Mouse (Mus musculus) left cerebral cortex, adult 18-20 months (tissue): ENCODE measurements around the gene Gm44503. TPM values are rescaled to one million over a fixed set of nuclear protein-coding genes. Genes with fewer than 3 reads are reported as not detected.
A peak's percentile ranks its signal among the peaks of the same experiment; 100 is the strongest.

Experiments
- DNase-seq, 2 experiments: peaks; one replicate each; pipeline ENCODE4 v3.0.0; 2021 to 2022; ENCODE audit warnings: low spot score in 2 of 2, mixed read lengths in 1 of 2
- long read RNA-seq, 2 experiments: library from polyadenylated mRNA; stranded (forward); transcript quantifications; one replicate each; pipeline ENCODE4 v2.0.0; 2021
- total RNA-seq, 2 experiments: library from RNA; stranded (reverse); gene quantifications; 2 replicates each; pipeline ENCODE4 v1.2.3; 2021

The Gm44503 gene
- total RNA-seq = not detected
- long read RNA-seq, experiment 1, partial matches to known transcripts = 0 of 5 reads
- long read RNA-seq, experiment 1, other reads (novel, unspliced or antisense) = 5 of 5 reads
- long read RNA-seq, experiment 2, partial matches to known transcripts = 0 of 4 reads
- long read RNA-seq, experiment 2, other reads (novel, unspliced or antisense) = 4 of 4 reads

DNA sequence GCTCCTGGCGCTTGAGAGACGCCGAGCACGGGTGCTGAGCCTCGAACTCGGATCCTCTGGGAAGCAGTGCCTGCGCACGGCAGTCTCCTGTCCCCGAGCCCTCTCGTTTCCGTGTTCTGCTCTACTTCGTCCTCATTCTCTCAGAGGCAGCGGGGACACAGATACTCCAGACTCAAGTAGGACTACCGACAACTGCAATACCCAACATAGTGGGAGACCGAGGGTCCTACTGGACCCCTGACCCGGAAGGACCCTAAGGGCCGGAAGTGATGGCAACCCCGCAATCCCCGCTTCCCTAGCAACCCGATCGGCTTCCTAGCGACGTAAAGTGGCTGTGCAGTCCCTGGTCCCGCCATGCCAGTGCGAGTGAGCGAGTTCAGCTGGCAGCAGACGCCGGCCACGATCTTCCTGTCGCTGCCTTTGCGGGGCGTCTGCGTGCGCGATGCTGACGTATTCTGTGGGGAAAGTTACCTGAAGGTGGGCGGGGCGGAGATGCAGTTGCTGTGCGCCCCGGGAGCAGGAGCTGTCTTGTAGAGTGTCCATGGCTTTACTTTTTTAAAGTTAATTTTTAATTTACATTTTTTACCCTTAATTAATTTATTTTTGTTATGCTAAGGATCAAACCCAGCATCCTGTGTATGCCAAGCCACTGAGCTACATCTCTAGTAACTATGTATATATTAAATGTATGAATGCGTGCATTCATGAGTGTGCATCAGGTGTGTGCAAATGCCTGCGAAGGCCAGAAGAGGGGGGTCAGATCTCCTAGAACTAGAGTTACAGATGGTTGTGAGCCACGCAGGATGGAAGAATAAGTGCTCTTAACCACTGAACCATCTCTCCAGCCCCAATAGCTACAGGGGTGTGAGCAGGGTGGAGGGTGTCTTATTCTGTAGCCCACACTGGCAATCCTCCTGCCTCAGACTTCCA is at the start of gene Gm44503, which contains the start of gene Dyx1c1:
Gene Gm44503 (plus strand): TSS at position 332 of the 930 bp plus-strand sequence.
Gene Dyx1c1 (plus strand): TSS at position 265 of the 930 bp plus-strand sequence.
- DNase-seq = peak; percentile 74 to 76

- DNase-seq = no peak
Observed at GRCm38 (mm10) chr9:72911381-72911780, 47.3 kb upstream of the Gm44503 start.

DNA sequence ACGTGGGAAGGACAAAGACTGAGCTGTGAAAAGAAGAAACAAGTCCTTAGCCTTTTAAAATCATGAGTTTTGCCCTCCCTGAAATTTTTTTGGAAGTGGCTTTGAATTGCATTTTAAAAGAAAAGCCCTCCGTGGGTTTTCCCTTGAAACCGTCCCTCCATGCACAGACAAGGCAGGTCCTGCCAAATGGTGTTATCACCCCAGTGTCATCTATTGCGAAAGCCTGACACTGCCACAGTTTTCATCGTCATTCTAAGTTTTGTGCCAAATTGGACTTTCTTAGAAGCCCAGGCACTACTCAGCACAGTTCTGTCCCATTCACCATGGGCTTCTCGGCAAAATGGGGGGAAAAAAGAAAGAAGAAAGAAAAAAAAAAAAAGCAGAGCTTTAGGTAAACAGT is 45.1 kb upstream of the Gm44503 start:
- DNase-seq = no peak

DNA sequence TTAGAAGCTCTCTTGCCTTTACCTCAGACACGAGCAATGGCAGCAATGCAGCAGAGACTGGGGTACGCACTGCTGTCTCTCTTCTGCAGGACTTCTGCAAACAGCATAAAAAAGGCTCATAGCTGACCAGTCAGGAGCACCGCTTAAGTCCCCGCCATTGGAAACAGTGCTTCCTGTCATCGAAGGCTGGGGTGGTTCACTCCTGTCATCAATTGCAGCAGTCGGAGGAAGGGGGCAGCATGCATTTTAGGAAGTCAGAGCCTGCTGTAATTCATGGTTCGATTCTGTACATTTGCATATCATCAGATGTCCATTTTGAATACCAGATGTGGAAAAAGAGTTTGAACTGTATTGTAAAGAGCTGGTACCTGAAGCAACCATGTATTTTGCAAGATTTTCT is 42.9 kb upstream of the Gm44503 start:
- DNase-seq = no peak

DNA sequence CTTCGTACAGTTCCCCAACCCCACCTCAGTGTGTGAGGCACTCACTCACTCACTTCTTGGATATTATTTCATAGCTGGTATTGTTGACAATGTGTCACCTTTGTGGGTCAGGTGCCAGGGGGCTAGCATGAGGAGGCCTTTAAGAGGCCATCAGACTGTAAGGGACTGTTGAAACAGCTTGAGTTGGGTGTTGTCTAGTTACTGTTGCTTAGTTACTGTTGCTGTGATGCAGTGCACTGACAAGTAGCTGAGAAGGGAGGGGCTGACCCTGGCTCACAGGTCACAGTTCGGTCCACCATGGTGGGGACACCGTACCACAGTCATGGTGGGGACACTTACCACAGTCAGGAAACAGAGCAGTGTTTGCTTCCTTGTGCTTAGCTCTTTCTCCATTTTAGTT is 35.6 kb upstream of the Gm44503 start:
- no peak for DNase-seq

DNA sequence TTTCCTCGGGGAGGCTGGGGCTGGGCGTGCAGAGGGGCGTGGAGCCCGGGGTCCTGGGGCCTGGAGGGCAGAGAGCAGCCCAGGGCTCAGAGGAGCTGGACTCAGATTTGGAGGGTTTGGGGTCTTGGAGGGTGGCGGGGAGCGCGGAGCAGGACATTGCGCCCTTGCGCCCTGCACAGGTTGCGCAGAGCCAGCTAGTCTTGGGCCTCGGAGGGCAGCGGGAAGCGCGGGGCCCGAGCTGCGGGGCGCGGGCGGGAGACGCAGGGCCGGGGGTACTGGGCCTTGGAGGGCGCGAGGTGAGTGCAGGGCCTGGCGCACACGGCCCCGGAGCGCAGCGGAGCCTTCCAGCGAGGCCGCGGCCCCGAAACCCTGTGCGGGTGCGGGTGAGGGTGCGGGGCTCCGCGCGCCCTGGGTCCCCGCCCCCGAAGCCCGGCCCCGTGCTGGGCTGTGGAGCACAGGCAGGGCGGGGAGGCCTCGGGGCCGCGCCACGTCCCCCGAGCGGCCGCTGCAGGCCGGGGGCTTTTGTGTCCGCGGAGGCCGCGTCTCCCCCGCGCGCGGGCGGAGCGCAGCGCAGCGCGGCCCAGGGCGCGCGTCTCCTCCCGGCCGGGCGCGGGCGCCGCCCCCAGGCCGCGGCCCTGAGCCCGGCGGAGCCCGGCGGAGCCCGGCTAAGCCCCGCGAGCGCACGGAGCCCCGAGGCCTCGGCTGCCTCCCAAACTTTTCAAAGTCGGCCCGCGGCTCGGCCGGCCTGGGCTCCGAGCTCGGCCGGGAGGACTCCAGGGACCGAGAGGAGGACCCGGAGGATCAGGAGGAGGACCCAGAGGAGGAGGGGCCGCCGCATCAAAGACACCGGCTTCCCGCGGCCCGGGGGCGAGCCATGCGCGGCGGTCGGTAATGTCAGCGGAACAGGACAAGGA is 33.4 kb upstream of the Gm44503 start, which contains the start of gene Pygo1:
Gene Pygo1 (plus strand): TSS at position 625 of the 914 bp plus-strand sequence.
- peak; percentile 36 to 53 for DNase-seq

DNA sequence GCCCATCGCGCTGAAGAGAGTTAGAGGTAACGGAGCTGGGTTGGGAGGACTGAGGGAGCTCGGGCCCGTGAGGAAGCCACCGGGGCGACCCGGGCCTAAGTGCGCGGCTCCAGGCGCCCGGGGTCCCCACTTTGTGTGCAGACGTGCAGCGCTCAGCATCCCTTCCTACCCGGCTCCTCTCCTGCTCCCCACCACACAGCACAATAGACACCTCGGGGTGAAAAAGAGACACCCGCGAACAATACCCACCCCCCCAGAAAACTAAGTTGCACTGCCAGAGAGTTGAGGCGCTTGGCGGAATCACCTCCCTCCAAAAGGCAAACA is 32.8 kb upstream of the Gm44503 start:
- no peak for DNase-seq

GRCm38 (mm10) chr9:72931166-72931790 is 27.4 kb upstream of the Gm44503 start:
- DNase-seq = peak; percentile 63 to 78

- no peak for DNase-seq
Observed at GRCm38 (mm10) chr9:72935309-72935708, 23.3 kb upstream of the Gm44503 start.

DNA sequence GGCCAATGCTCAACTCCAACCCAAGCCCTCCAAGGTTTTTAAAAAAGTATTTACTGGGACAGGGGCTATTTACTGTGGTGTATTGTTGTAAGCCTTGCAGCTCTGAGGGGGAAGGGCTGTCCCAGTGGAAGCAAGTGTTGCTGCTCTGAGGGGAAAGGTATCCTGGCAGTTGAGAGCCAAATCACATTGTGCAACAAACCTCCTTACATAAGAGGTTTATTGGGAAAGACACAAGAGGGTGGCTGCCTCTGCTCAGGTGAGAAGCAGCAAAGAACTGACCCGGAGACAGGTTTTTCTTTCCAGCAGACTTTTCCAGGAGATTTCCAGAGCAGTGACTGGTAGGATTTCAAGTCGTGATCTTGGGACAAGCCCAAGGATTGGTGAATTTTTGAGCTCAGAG is 22.4 kb upstream of the Gm44503 start:
- no peak for DNase-seq

DNA sequence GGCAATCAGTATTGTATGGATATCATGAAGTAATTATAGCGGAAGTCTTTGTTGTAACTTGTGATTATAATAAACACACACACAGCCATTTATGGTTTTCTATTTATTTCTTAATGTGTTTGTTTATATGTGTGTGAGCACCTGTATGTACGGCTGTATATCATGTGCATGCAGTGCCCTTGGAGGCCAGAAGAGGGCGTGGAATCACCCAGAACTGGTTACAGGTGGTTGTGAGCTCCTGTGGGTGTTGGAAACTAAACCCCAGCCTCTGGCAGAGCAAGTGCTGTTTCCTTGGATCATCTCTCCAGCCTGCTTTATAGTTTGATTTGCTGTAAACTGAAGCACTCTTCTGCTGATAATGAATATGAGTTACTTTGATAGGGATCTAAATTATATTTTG is 15.2 kb upstream of the Gm44503 start:
- no peak for DNase-seq

GRCm38 (mm10) chr9:72944286-72944685 is 14.4 kb upstream of the Gm44503 start:
- DNase-seq = no peak

DNA sequence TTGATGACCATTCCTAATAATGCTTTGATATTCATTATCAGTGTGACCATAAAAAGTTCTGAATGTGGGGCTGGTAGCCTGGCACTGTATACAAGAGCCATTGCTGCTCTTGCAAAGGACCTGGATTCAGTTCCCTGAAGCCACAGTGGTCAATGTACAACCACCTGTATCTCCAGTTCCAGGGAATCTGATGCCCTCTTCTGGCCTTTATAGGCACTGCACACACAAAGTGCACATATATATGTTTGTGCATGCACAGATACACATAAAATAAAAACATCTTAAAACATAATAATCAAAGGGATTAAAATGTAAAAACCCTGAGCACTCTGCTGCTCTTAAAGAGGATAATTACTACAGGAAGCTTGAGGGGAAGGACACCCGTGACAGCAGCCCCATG is 11.6 kb upstream of the Gm44503 start:
- no peak for DNase-seq

- DNase-seq = no peak
Observed at GRCm38 (mm10) chr9:72949572-72949971, 9.1 kb upstream of the Gm44503 start.

DNA sequence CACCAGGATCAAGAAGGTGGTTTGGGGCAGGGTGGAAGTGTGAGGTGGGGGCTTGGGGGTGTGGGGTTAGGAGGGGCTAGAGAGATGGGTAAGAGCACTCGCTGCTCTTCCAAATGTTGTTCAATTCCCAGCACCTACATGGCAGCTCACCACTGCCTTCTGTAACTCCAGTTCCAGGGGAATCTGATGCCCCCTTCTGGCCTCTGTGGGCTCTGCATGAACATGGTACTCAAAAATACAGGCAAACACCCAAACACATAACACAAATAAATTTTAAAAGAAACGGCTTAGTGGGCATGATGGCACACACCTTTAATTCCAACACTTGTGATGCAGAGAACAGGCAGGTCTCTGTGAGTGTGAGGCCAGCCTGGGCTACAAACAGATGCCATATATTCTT is 3.9 kb upstream of the Gm44503 start:
- DNase-seq = no peak

DNA sequence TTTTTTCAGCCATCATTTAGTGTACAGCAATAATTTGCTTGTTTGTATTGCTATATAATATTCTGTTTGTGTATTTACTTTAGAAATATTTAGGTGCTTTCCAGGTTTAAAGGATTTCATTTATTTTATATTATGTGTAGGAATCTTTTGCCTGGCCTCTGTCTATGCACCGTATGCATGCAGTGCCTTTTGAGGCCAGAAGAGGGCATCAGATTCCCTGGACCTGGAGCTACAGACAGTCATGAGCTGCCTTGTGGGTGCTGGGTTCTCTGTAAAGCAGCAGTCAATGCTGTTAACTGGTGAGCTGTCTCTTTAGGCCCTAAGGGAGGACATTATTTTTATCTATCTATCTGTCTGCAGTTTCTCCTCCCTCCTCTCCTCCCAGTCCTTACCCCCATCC is 3.1 kb upstream of the Gm44503 start:
- DNase-seq = peak; percentile 31 to 42

DNA sequence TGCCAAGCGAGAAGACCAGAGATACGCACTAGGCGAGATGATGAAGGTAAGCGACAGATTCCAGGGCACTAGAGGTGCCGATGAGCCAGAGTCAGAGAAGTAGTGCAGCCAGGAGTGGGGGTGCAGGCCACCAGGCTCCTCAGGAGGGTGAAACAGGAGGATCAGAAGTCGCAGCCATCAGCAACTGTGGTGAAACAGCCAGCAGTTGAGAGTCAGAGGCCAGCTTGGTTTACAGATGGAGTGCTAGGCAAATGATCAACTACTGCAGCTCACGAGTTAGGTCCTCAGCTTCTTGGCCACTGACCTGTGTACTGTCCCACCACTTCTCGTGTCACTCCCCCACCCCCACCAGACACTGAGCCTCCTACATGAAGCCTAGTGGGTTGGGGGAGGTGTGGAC is 2.7 kb downstream of the Gm44503 start:
- no peak for DNase-seq

- no peak for DNase-seq
Observed at GRCm38 (mm10) chr9:72961959-72962358, 3.3 kb downstream of the Gm44503 start.

- peak; percentile 48 to 70 for DNase-seq
Observed at GRCm38 (mm10) chr9:72968349-72969061, 9.9 kb downstream of the Gm44503 start.

DNA sequence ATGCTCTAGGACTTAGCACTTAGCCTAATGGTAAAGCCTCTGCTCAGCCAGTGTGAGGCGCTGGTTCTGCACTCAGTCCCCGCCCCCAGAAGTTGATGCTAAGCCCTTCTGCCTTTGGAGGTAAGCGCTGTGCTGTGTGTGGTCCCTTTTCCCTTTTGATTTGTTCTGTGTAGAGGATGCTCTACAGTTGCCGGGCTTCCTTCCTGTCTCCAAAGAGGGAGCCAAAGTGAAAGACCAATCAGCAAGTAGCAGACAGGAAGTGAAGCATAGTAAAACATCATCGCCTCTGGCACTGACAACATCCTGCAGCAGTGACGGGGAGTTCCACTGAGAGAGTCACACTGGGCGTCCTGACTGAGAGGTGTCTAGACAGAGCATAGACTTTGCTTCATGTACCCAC is 11.2 kb downstream of the Gm44503 start:
- DNase-seq = no peak
